Comparison of ENCODE assay signal across 9 mouse cellular contexts in the genomic region with DNA sequence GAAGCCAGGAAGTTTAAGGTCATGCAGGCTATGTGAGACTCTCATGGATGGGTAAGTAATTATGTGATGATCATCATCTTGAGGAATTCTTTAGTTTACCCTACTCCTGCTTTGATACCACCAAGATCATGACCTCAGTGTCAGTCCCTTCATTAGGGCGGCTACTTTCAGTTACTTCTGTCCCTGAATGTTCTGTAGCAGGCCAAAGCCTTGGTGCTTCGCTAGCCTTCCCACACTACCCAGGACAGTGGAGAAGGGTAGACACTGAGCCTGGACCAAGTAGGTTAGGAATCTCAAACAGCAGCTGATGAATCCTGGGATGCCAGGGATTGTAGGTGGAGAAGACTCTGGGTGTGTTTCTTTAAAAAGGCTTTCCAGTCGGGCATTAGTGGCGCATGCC. TPM values are rescaled to one million over a fixed set of nuclear protein-coding genes. Genes with fewer than 3 reads are reported as not detected.
DNase-seq lines count a peak whose midpoint lies in the region; ATAC-seq and TF ChIP-seq lines count a peak whose summit lies in the region.
"Had no signal": no experiment of that assay in that cellular context is flagged by ENCODE, and none has a peak within 500 bp of the region (broad histone marks: within the 10 kb centered on the region; RNA-seq: fewer than 3 reads in every experiment).

No protein-coding gene starts in this region.

- no peak overlapping the region for H3K27ac ChIP-seq in kidney, embryonic 14.5 days (ENCODE audit: low read depth, low read length)
- no peak overlapping the region for H3K27ac ChIP-seq in embryonic facial prominence, embryonic 14.5 days (replicated peaks; ENCODE audit: low read depth, low read length)
- H3K27ac ChIP-seq in liver, postnatal 0 days (ENCODE audit: low read depth), result peak overlapping the region; percentile 93

- ATAC-seq in erythroblast, adult 5-6 weeks (replicated peaks; ENCODE audit: low FRiP score, poor library complexity, severe bottlenecking), result no peak
- ATAC-seq in kidney, embryonic 14.5 days (ENCODE audit: low FRiP score, low TSS enrichment), result no peak
- no peak for ATAC-seq in embryonic facial prominence, embryonic 14.5 days (ENCODE audit: low read depth)
- ATAC-seq in liver, postnatal 0 days, result no peak

- no peak for TF ChIP-seq CTCF in liver, postnatal 0 days (IDR thresholded peaks at IDR 0.05; ENCODE audit: low read depth)

- peaks cover 55% of the 10 kb centered on the region for H3K36me3 ChIP-seq in erythroblast, embryonic 14.5 days (ENCODE audit: control insufficient read depth)
- H3K36me3 ChIP-seq in kidney, embryonic 14.5 days (ENCODE audit: control insufficient read depth, insufficient read depth, low read length), result peaks cover 42% of the 10 kb centered on the region
- peaks cover 53% of the 10 kb centered on the region for H3K36me3 ChIP-seq in embryonic facial prominence, embryonic 14.5 days (ENCODE audit: control insufficient read depth, insufficient read depth, low read length)
- peaks cover 23% of the 10 kb centered on the region for H3K36me3 ChIP-seq in liver, postnatal 0 days (replicated peaks; ENCODE audit: insufficient read depth, low read length)

- H3K4me2 ChIP-seq in kidney, embryonic 14.5 days (replicated peaks; ENCODE audit: low read depth, low read length), result peak overlapping the region; percentile 81; the same call in 1 of the 2 replicates
- H3K4me2 ChIP-seq in embryonic facial prominence, embryonic 14.5 days (ENCODE audit: low read depth, low read length), result peak overlapping the region; percentile 92; the same call in 1 of the 2 replicates
- peak overlapping the region; percentile 95 for H3K4me2 ChIP-seq in liver, postnatal 0 days (ENCODE audit: low read depth, low read length)

- H3K9ac ChIP-seq in kidney, embryonic 14.5 days (ENCODE audit: low read depth, low read length), result no peak overlapping the region
- H3K9ac ChIP-seq in embryonic facial prominence, embryonic 14.5 days (ENCODE audit: low read depth, low read length), result no peak overlapping the region
- H3K9ac ChIP-seq in liver, postnatal 0 days (replicated peaks), result peak overlapping the region; percentile 70; the same call in 1 of the 2 replicates

- H3K4me3 ChIP-seq in erythroblast, embryonic 14.5 days (replicated peaks), result peak overlapping the region; percentile 89
- H3K4me3 ChIP-seq in kidney, embryonic 14.5 days (ENCODE audit: low read length), result no peak overlapping the region; the same call in 1 of the 2 replicates
- H3K4me3 ChIP-seq in embryonic facial prominence, embryonic 14.5 days (ENCODE audit: low read depth, low read length), result no peak overlapping the region
- H3K4me3 ChIP-seq in liver, postnatal 0 days (ENCODE audit: low read depth, low read length), result peak overlapping the region; percentile 75; the same call in 1 of the 2 replicates

- TF ChIP-seq EP300 in liver, postnatal 0 days (IDR thresholded peaks at IDR 0.05; ENCODE audit: low read depth), result no peak

- H3K27me3 ChIP-seq in erythroblast, embryonic 14.5 days (ENCODE audit: control insufficient read depth), result no peaks in the 10 kb centered on the region
- H3K27me3 ChIP-seq in kidney, embryonic 14.5 days (ENCODE audit: control insufficient read depth, insufficient read depth, low read length), result no peaks in the 10 kb centered on the region
- H3K27me3 ChIP-seq in embryonic facial prominence, embryonic 14.5 days (replicated peaks; ENCODE audit: control insufficient read depth, insufficient read depth, low read length), result no peaks in the 10 kb centered on the region
- H3K27me3 ChIP-seq in liver, postnatal 0 days (ENCODE audit: insufficient read depth, low read length), result no peaks in the 10 kb centered on the region

- no peak for DNase-seq in kidney, adult 18-20 months
- no peak for DNase-seq in embryonic facial prominence, embryonic 14.5 days (ENCODE audit: low spot score)
- DNase-seq in liver, postnatal 0 days, result no peak
- no peak for DNase-seq in thymus, postnatal 0 days (ENCODE audit: low spot score)
- no peak for DNase-seq in spleen, adult 12 weeks (ENCODE audit: low spot score)
- DNase-seq: right cerebral cortex, postnatal 4 days had no signal

- 87% methylated on average over 4 of the region's 4 CpGs for WGBS in kidney, embryonic 14.5 days
- WGBS in embryonic facial prominence, embryonic 14.5 days, result 89% methylated on average over 4 of the region's 4 CpGs
- 89% methylated on average over 4 of the region's 4 CpGs for WGBS in liver, postnatal 0 days (ENCODE audit: insufficient replicate concordance)

- no peaks in the 10 kb centered on the region for H3K9me3 ChIP-seq in erythroblast, embryonic 14.5 days (ENCODE audit: control insufficient read depth, low read length)
- H3K9me3 ChIP-seq in kidney, embryonic 14.5 days (ENCODE audit: control insufficient read depth, low read length), result no peaks in the 10 kb centered on the region
- no peaks in the 10 kb centered on the region for H3K9me3 ChIP-seq in embryonic facial prominence, embryonic 14.5 days (ENCODE audit: control insufficient read depth, low read length)
- no peaks in the 10 kb centered on the region for H3K9me3 ChIP-seq in liver, postnatal 0 days (ENCODE audit: low read length)

- H3K4me1 ChIP-seq in erythroblast, embryonic 14.5 days (ENCODE audit: control insufficient read depth), result peaks cover 65% of the 10 kb centered on the region
- peaks cover 33% of the 10 kb centered on the region for H3K4me1 ChIP-seq in kidney, embryonic 14.5 days (ENCODE audit: control insufficient read depth, insufficient read depth, low read length)
- H3K4me1 ChIP-seq in embryonic facial prominence, embryonic 14.5 days (ENCODE audit: control insufficient read depth, insufficient read depth, low read length), result peaks cover 29% of the 10 kb centered on the region
- H3K4me1 ChIP-seq in liver, postnatal 0 days (ENCODE audit: insufficient read depth), result peaks cover 37% of the 10 kb centered on the region

RNA-seq across cellular contexts. Expression of a gene that starts 1.2 kb away (rescaled TPM):
- polyA plus RNA-seq in erythroblast, embryonic 14.5 days (2012), result 24.5 and 29.1 TPM in 2 replicates
- 34.0 and 34.9 TPM in 2 replicates for total RNA-seq in erythroblast, adult 5-6 weeks (2015; ENCODE audit: low replicate concordance)
- 31.0 and 34.8 TPM in 2 replicates for total RNA-seq in erythroblast, adult 5-6 weeks (2017; ENCODE audit: low replicate concordance)
- 89.7 and 118 TPM in 2 replicates for polyA plus RNA-seq in kidney, embryonic 14.5 days (2014; fragmentation: Nextera tagmentation; extraction: Ambion mirVana)
- 72.4 and 81.0 TPM in 2 replicates for polyA plus RNA-seq in embryonic facial prominence, embryonic 14.5 days (2014; fragmentation: Nextera tagmentation; extraction: Ambion mirVana)
- polyA plus RNA-seq in liver, postnatal 0 days (2015; fragmentation: Nextera tagmentation; extraction: Ambion mirVana), result 78.5 and 79.0 TPM in 2 replicates
- polyA plus RNA-seq in thymus, postnatal 0 days (2015; fragmentation: Nextera tagmentation; extraction: Ambion mirVana), result 90.6 and 99.5 TPM in 2 replicates

RNA-seq across cellular contexts. Expression of a gene that starts 5.2 kb away (rescaled TPM):
- 0.12 and 0.22 TPM in 2 replicates for polyA plus RNA-seq in erythroblast, embryonic 14.5 days (2012)
- 0.19 and 0.42 TPM in 2 replicates for total RNA-seq in erythroblast, adult 5-6 weeks (2015; ENCODE audit: low replicate concordance)
- total RNA-seq in erythroblast, adult 5-6 weeks (2017; ENCODE audit: low replicate concordance), result 2.5 and 6.8 TPM in 2 replicates
- 24.4 and 38.9 TPM in 2 replicates for polyA plus RNA-seq in kidney, embryonic 14.5 days (2014; fragmentation: Nextera tagmentation; extraction: Ambion mirVana)
- polyA plus RNA-seq in embryonic facial prominence, embryonic 14.5 days (2014; fragmentation: Nextera tagmentation; extraction: Ambion mirVana), result 31.4 and 36.8 TPM in 2 replicates
- 3.5 and 3.6 TPM in 2 replicates for polyA plus RNA-seq in liver, postnatal 0 days (2015; fragmentation: Nextera tagmentation; extraction: Ambion mirVana)
- polyA plus RNA-seq in thymus, postnatal 0 days (2015; fragmentation: Nextera tagmentation; extraction: Ambion mirVana), result 6.2 and 7.3 TPM in 2 replicates

RNA-seq across cellular contexts. Expression of a gene that starts 6.0 kb away (rescaled TPM):
- 2.3 and 2.7 TPM in 2 replicates for polyA plus RNA-seq in erythroblast, embryonic 14.5 days (2012)
- total RNA-seq in erythroblast, adult 5-6 weeks (2015; ENCODE audit: low replicate concordance), result 11.7 TPM in 2 replicates
- total RNA-seq in erythroblast, adult 5-6 weeks (2017; ENCODE audit: low replicate concordance), result 0.98 and 1.1 TPM in 2 replicates
- 38.2 and 39.8 TPM in 2 replicates for polyA plus RNA-seq in kidney, embryonic 14.5 days (2014; fragmentation: Nextera tagmentation; extraction: Ambion mirVana)
- 41.0 and 43.9 TPM in 2 replicates for polyA plus RNA-seq in embryonic facial prominence, embryonic 14.5 days (2014; fragmentation: Nextera tagmentation; extraction: Ambion mirVana)
- 11.9 and 13.7 TPM in 2 replicates for polyA plus RNA-seq in liver, postnatal 0 days (2015; fragmentation: Nextera tagmentation; extraction: Ambion mirVana)
- 23.9 and 24.8 TPM in 2 replicates for polyA plus RNA-seq in thymus, postnatal 0 days (2015; fragmentation: Nextera tagmentation; extraction: Ambion mirVana)

RNA-seq across cellular contexts. Expression of a gene that starts 6.7 kb away (rescaled TPM):
- polyA plus RNA-seq in erythroblast, embryonic 14.5 days (2012), result 15.6 and 17.4 TPM in 2 replicates
- 30.9 and 57.8 TPM in 2 replicates for total RNA-seq in erythroblast, adult 5-6 weeks (2015; ENCODE audit: low replicate concordance)
- total RNA-seq in erythroblast, adult 5-6 weeks (2017; ENCODE audit: low replicate concordance), result 17.8 and 41.6 TPM in 2 replicates
- 202 and 254 TPM in 2 replicates for polyA plus RNA-seq in kidney, embryonic 14.5 days (2014; fragmentation: Nextera tagmentation; extraction: Ambion mirVana)
- polyA plus RNA-seq in embryonic facial prominence, embryonic 14.5 days (2014; fragmentation: Nextera tagmentation; extraction: Ambion mirVana), result 277 and 302 TPM in 2 replicates
- polyA plus RNA-seq in liver, postnatal 0 days (2015; fragmentation: Nextera tagmentation; extraction: Ambion mirVana), result 48.3 and 57.2 TPM in 2 replicates
- 421 and 425 TPM in 2 replicates for polyA plus RNA-seq in thymus, postnatal 0 days (2015; fragmentation: Nextera tagmentation; extraction: Ambion mirVana)

RNA-seq across cellular contexts. Expression of a gene that starts 10.9 kb away (rescaled TPM):
- polyA plus RNA-seq in erythroblast, embryonic 14.5 days (2012), result 3.8 and 5.5 TPM in 2 replicates
- total RNA-seq in erythroblast, adult 5-6 weeks (2015; ENCODE audit: low replicate concordance), result 4.4 and 6.5 TPM in 2 replicates
- total RNA-seq in erythroblast, adult 5-6 weeks (2017; ENCODE audit: low replicate concordance), result 2.1 and 10.9 TPM in 2 replicates
- polyA plus RNA-seq in kidney, embryonic 14.5 days (2014; fragmentation: Nextera tagmentation; extraction: Ambion mirVana), result 22.6 and 24.0 TPM in 2 replicates
- 21.7 and 22.1 TPM in 2 replicates for polyA plus RNA-seq in embryonic facial prominence, embryonic 14.5 days (2014; fragmentation: Nextera tagmentation; extraction: Ambion mirVana)
- 10.9 and 11.2 TPM in 2 replicates for polyA plus RNA-seq in liver, postnatal 0 days (2015; fragmentation: Nextera tagmentation; extraction: Ambion mirVana)
- 17.9 and 21.3 TPM in 2 replicates for polyA plus RNA-seq in thymus, postnatal 0 days (2015; fragmentation: Nextera tagmentation; extraction: Ambion mirVana)

Comparison
In these comparisons a context has a peak if more than half of its experiments do, and no peak if none do; other contexts are left out.
1. H3K4me3 ChIP-seq: peak in erythroblast, embryonic 14.5 days (single experiment) and liver, postnatal 0 days (single experiment); none in kidney, embryonic 14.5 days (single experiment) and embryonic facial prominence, embryonic 14.5 days (single experiment).
2. Peak in every context shown above with its lines, with median percentiles within 50 percentile points of each other: H3K4me2 ChIP-seq.